Mouse (Mus musculus) small intestine, adult 2 months (tissue): Measurements from ENCODE around the gene Scamp4.

Source experiments
- CTCF ChIP-seq: fragments of 200-500 bp; IDR thresholded peaks from 2 replicates; pipeline ENCODE4 v1.5.1; 2012; ENCODE audit warnings: low read depth, mild to moderate bottlenecking, control low read depth, inconsistent platforms, low read length, moderate library complexity, mixed read lengths; ENCODE audit not compliant: insufficient replicate concordance, insufficient read length; ENCODE audit errors: extremely low read depth
- POLR2A ChIP-seq: fragments of 200-500 bp; IDR thresholded peaks from 2 replicates; pipeline ENCODE4 v1.6.1; 2012; ENCODE audit warnings: low read depth, mild to moderate bottlenecking, control low read depth, inconsistent platforms, low read length, moderate library complexity

DNA sequence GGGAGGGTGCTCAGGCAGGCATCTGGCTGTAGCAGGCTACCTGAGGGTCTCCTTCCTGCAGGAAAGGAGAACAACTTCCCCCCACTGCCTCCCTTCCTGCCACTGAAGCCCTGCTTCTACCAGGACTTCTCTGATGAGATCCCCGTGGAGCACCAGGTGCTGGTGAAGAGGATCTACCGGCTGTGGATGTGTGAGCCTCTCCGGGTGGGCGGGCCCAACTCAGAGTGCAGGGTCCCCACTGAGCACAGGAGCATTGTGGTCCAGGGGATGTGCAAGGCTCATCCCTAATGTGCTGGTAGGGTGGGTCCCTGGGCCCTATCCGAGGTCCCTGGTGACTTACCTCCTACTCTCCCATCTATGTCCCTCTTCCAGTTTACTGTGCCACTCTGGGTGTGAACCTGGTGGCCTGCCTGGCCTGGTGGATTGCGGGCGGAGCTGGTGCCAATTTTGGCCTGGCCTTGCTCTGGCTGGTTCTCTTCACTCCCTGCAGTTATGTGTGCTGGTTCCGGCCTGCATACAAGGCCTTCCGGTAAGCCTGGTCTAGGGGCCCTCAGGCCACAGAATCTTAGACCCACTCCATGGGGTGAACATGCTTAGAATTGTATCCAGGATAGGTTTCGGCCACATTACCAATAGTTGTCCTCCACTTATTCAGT, 6.7 kb downstream of the Scamp4 start:
- TF ChIP-seq CTCF (no peak), POLR2A (no peak)
